Comparison of ENCODE assay signal across 10 mouse cellular contexts in genomic region chr16:20703071-20703470, GRCm38 (mm10). TPM values are rescaled to one million over a fixed set of nuclear protein-coding genes. Genes with fewer than 3 reads are reported as not detected.
DNase-seq lines count a peak whose midpoint lies in the region; ATAC-seq and TF ChIP-seq lines count a peak whose summit lies in the region.
"Had no signal": no experiment of that assay in that cellular context is flagged by ENCODE, and none has a peak within 500 bp of the region (broad histone marks: within the 10 kb centered on the region; RNA-seq: fewer than 3 reads in every experiment).

No protein-coding gene starts in this region.

- 90% methylated on average over 10 of the region's 10 CpGs for WGBS in embryonic facial prominence, embryonic 13.5 days
- WGBS in embryonic facial prominence, embryonic 10.5 days: 91% methylated on average over 10 of the region's 10 CpGs
- 79% methylated on average over 10 of the region's 10 CpGs for WGBS in liver, embryonic 12.5 days (ENCODE audit: insufficient replicate concordance)

- no peaks in the 10 kb centered on the region for H3K27me3 ChIP-seq in embryonic facial prominence, embryonic 13.5 days
- H3K27me3 ChIP-seq in embryonic facial prominence, embryonic 10.5 days (replicated peaks; ENCODE audit: low read depth, poor library complexity, severe bottlenecking): peaks cover 6% of the 10 kb centered on the region; the same call in 1 of the 2 replicates
- no peaks in the 10 kb centered on the region for H3K27me3 ChIP-seq in G1E (ENCODE audit: insufficient read depth, low read length)
- H3K27me3 ChIP-seq in liver, embryonic 12.5 days (replicated peaks): peaks cover 22% of the 10 kb centered on the region
- H3K27me3 ChIP-seq: intestine, embryonic 15.5 days had no signal

- TF ChIP-seq CTCF in layer of hippocampus, adult 2 months (conservative IDR thresholded peaks at IDR 0.05): no peak
- TF ChIP-seq CTCF in G1E (IDR thresholded peaks at IDR 0.05; ENCODE audit: low read depth, low read length): no peak

- peak overlapping the region; percentile 81; the same call in 1 of the 2 replicates for H3K27ac ChIP-seq in embryonic facial prominence, embryonic 13.5 days
- no peak overlapping the region for H3K27ac ChIP-seq in embryonic facial prominence, embryonic 10.5 days (replicated peaks)
- H3K27ac ChIP-seq in layer of hippocampus, adult 2 months: peak overlapping the region; percentile 77; the same call in 1 of the 2 replicates
- H3K27ac ChIP-seq in liver, embryonic 12.5 days: peak overlapping the region; percentile 94
- H3K27ac ChIP-seq: intestine, embryonic 15.5 days had no signal

- intact Hi-C loops in gastrocnemius, postnatal 36 days (cut with DNase I): no loop called here

- DNase-seq in embryonic facial prominence, embryonic 10.5 days (ENCODE audit: low spot score): no peak
- DNase-seq in layer of hippocampus, adult 2 months (ENCODE audit: low spot score in 2 of 2): no peak
- no peak for DNase-seq in layer of hippocampus, adult 9-11 months
- no peak for DNase-seq in G1E (ENCODE audit: low spot score)
- no peak for DNase-seq in gastrocnemius, postnatal 36 days

- ATAC-seq in embryonic facial prominence, embryonic 13.5 days (ENCODE audit: insufficient number of reproducible peaks, insufficient read depth, low FRiP score, low TSS enrichment, low read depth): no peak
- no peak for ATAC-seq in G1E (ENCODE audit: extremely low read depth, insufficient number of reproducible peaks, low FRiP score, poor library complexity, severe bottlenecking)
- no peak for ATAC-seq in liver, embryonic 12.5 days

- no peaks in the 10 kb centered on the region for H3K9me3 ChIP-seq in embryonic facial prominence, embryonic 13.5 days
- H3K9me3 ChIP-seq in embryonic facial prominence, embryonic 10.5 days: no peaks in the 10 kb centered on the region
- H3K9me3 ChIP-seq in G1E (replicated peaks): no peaks in the 10 kb centered on the region
- H3K9me3 ChIP-seq in liver, embryonic 12.5 days (replicated peaks): no peaks in the 10 kb centered on the region
- H3K9me3 ChIP-seq: intestine, embryonic 15.5 days had no signal

- no peak overlapping the region for H3K9ac ChIP-seq in embryonic facial prominence, embryonic 13.5 days
- peak overlapping the region; percentile 67 for H3K9ac ChIP-seq in liver, embryonic 12.5 days
- H3K9ac ChIP-seq: forebrain, postnatal 0 days; intestine, embryonic 15.5 days had no signal

- H3K4me2 ChIP-seq in embryonic facial prominence, embryonic 13.5 days: no peak overlapping the region
- H3K4me2 ChIP-seq in liver, embryonic 12.5 days: peak overlapping the region; percentile 65
- H3K4me2 ChIP-seq: midbrain, embryonic 11.5 days had no signal

- peaks cover 17% of the 10 kb centered on the region for H3K4me1 ChIP-seq in embryonic facial prominence, embryonic 13.5 days
- H3K4me1 ChIP-seq in embryonic facial prominence, embryonic 10.5 days: peaks cover 30% of the 10 kb centered on the region
- H3K4me1 ChIP-seq in G1E (ENCODE audit: insufficient read depth, low read depth, low read length): peaks cover 75% of the 10 kb centered on the region
- peaks cover 70% of the 10 kb centered on the region for H3K4me1 ChIP-seq in liver, embryonic 12.5 days

- H3K36me3 ChIP-seq in embryonic facial prominence, embryonic 13.5 days: peaks cover 56% of the 10 kb centered on the region
- H3K36me3 ChIP-seq in embryonic facial prominence, embryonic 10.5 days (replicated peaks): peaks cover 52% of the 10 kb centered on the region
- peaks cover 82% of the 10 kb centered on the region for H3K36me3 ChIP-seq in G1E (replicated peaks)
- H3K36me3 ChIP-seq in liver, embryonic 12.5 days: peaks cover 33% of the 10 kb centered on the region

- H3K4me3 ChIP-seq in embryonic facial prominence, embryonic 13.5 days: no peak overlapping the region
- no peak overlapping the region for H3K4me3 ChIP-seq in embryonic facial prominence, embryonic 10.5 days
- H3K4me3 ChIP-seq in layer of hippocampus, adult 2 months: no peak overlapping the region
- peak overlapping the region; percentile 62; the same call in 1 of the 2 replicates for H3K4me3 ChIP-seq in G1E (ENCODE audit: low read depth, low read length)
- peak overlapping the region; percentile 29 for H3K4me3 ChIP-seq in liver, embryonic 12.5 days
- H3K4me3 ChIP-seq: intestine, embryonic 15.5 days had no signal

RNA-seq across cellular contexts. Expression of gene Fam131a, which starts 10.0 kb away (rescaled TPM):
- 7.0 and 7.2 TPM in 2 replicates for polyA plus RNA-seq in embryonic facial prominence, embryonic 13.5 days (2015; fragmentation: Nextera tagmentation; extraction: Ambion mirVana)
- 2.9 and 4.8 TPM in 2 replicates for polyA plus RNA-seq in embryonic facial prominence, embryonic 10.5 days (2016; fragmentation: Nextera tagmentation; extraction: Ambion mirVana)
- 100 to 1,000 TPM; 450 to 457 TPM for total RNA-seq in layer of hippocampus, adult 2 months (2021)
- 3.1 and 3.9 TPM in 2 replicates for total RNA-seq in G1E (2014; fragmentation: Nextera tagmentation)
- 1.2 and 2.6 TPM in 2 replicates for total RNA-seq in G1E (2017)
- polyA plus RNA-seq in G1E (2012): 9.5 and 10.1 TPM in 2 replicates
- polyA plus RNA-seq in liver, embryonic 12.5 days (2016; fragmentation: Nextera tagmentation; extraction: Ambion mirVana): 2.1 and 2.6 TPM in 2 replicates
- 10 to 100 TPM; 50.1 to 79.3 TPM for total RNA-seq in gastrocnemius, postnatal 36 days (2021)

RNA-seq across cellular contexts. Expression of gene Polr2h, which starts 14.4 kb away (rescaled TPM):
- 110 and 112 TPM in 2 replicates for polyA plus RNA-seq in embryonic facial prominence, embryonic 13.5 days (2015; fragmentation: Nextera tagmentation; extraction: Ambion mirVana)
- polyA plus RNA-seq in embryonic facial prominence, embryonic 10.5 days (2016; fragmentation: Nextera tagmentation; extraction: Ambion mirVana): 151 and 153 TPM in 2 replicates
- 10 to 100 TPM; 26.1 TPM for total RNA-seq in layer of hippocampus, adult 2 months (2021)
- total RNA-seq in G1E (2014; fragmentation: Nextera tagmentation) (17.5 and 22.7 TPM in 2 replicates), G1E (2017) (95.7 and 97.6 TPM in 2 replicates)
- 3.3 and 6.1 TPM in 2 replicates for polyA plus RNA-seq in G1E (2012)
- 66.1 and 68.4 TPM in 2 replicates for polyA plus RNA-seq in liver, embryonic 12.5 days (2016; fragmentation: Nextera tagmentation; extraction: Ambion mirVana)
- total RNA-seq in gastrocnemius, postnatal 36 days (2021): 1 to 10 TPM; 7.7 to 9.3 TPM

RNA-seq across cellular contexts. Expression of gene Clcn2, which starts 14.5 kb away (rescaled TPM):
- polyA plus RNA-seq in embryonic facial prominence, embryonic 13.5 days (2015; fragmentation: Nextera tagmentation; extraction: Ambion mirVana): 15.7 and 18.9 TPM in 2 replicates
- 13.9 and 15.9 TPM in 2 replicates for polyA plus RNA-seq in embryonic facial prominence, embryonic 10.5 days (2016; fragmentation: Nextera tagmentation; extraction: Ambion mirVana)
- total RNA-seq in layer of hippocampus, adult 2 months (2021): 10 to 100 TPM; 74.2 to 79.5 TPM
- total RNA-seq in G1E (2014; fragmentation: Nextera tagmentation) (25.8 and 26.7 TPM in 2 replicates), G1E (2017) (16.4 and 23.3 TPM in 2 replicates)
- polyA plus RNA-seq in G1E (2012): 32.6 and 55.5 TPM in 2 replicates
- polyA plus RNA-seq in liver, embryonic 12.5 days (2016; fragmentation: Nextera tagmentation; extraction: Ambion mirVana): 14.0 and 14.5 TPM in 2 replicates
- 1 to 10 TPM in 1 of 2 experiments, under 1 TPM in 1; 0.99 to 1.0 TPM for total RNA-seq in gastrocnemius, postnatal 36 days (2021)

RNA-seq across cellular contexts. Expression of gene Chrd, which starts 29.9 kb away (rescaled TPM):
- 3.4 and 4.5 TPM in 2 replicates for polyA plus RNA-seq in embryonic facial prominence, embryonic 13.5 days (2015; fragmentation: Nextera tagmentation; extraction: Ambion mirVana)
- polyA plus RNA-seq in embryonic facial prominence, embryonic 10.5 days (2016; fragmentation: Nextera tagmentation; extraction: Ambion mirVana): 1.3 and 1.4 TPM in 2 replicates
- total RNA-seq in layer of hippocampus, adult 2 months (2021): 10 to 100 TPM; 87.0 to 90.7 TPM
- total RNA-seq in G1E (2014; fragmentation: Nextera tagmentation) (not detected in 2 replicates), G1E (2017) (0.05 and 0.06 TPM in 2 replicates)
- polyA plus RNA-seq in G1E (2012): not detected in 2 replicates
- polyA plus RNA-seq in liver, embryonic 12.5 days (2016; fragmentation: Nextera tagmentation; extraction: Ambion mirVana): 0.54 and 0.96 TPM in 2 replicates
- 1 to 10 TPM; 2.3 to 3.0 TPM for total RNA-seq in gastrocnemius, postnatal 36 days (2021)

RNA-seq across cellular contexts. Expression of gene Thpo, which starts 31.2 kb away (rescaled TPM):
- 1.00 and 1.2 TPM in 2 replicates for polyA plus RNA-seq in embryonic facial prominence, embryonic 13.5 days (2015; fragmentation: Nextera tagmentation; extraction: Ambion mirVana)
- 0.44 and 0.72 TPM in 2 replicates for polyA plus RNA-seq in embryonic facial prominence, embryonic 10.5 days (2016; fragmentation: Nextera tagmentation; extraction: Ambion mirVana)
- 10 to 100 TPM; 12.5 to 16.2 TPM for total RNA-seq in layer of hippocampus, adult 2 months (2021)
- total RNA-seq in G1E (2014; fragmentation: Nextera tagmentation) (not detected in 2 replicates), G1E (2017) (not detected in 2 replicates)
- not detected in 2 replicates for polyA plus RNA-seq in G1E (2012)
- polyA plus RNA-seq in liver, embryonic 12.5 days (2016; fragmentation: Nextera tagmentation; extraction: Ambion mirVana): 2.7 and 2.8 TPM in 2 replicates
- 1 to 10 TPM; 3.6 to 4.0 TPM for total RNA-seq in gastrocnemius, postnatal 36 days (2021)

Comparison
In these comparisons a context has a peak if more than half of its experiments do, and no peak if none do; other contexts are left out.
1. H3K4me3 ChIP-seq: peak in G1E (single experiment) and liver, embryonic 12.5 days (single experiment); none in embryonic facial prominence, embryonic 13.5 days (single experiment), embryonic facial prominence, embryonic 10.5 days (single experiment) and layer of hippocampus, adult 2 months (single experiment).